Mouse (Mus musculus): Measurements from ENCODE around the gene Arsb.

Arsb gene

GRCm38 (mm10) chr13:93771588-93772278 is at the start of gene Arsb:
Arsb (plus strand) TSS chr13:93771630.
- peak; percentile 78 to 82 for DNase-seq (ENCODE audit: low spot score in 2 of 2)

- peak in 1 of 2 experiments; percentile 43 for DNase-seq (ENCODE audit: low spot score in 2 of 2)
Observed at GRCm38 (mm10) chr13:93721916-93722315, 49.5 kb upstream of the Arsb start.

- no peak for DNase-seq (ENCODE audit: low spot score in 2 of 2)
Observed at GRCm38 (mm10) chr13:93723455-93723854, 48.0 kb upstream of the Arsb start.

- DNase-seq (ENCODE audit: low spot score in 2 of 2): peak in 1 of 2 experiments; percentile 16
Observed at GRCm38 (mm10) chr13:93724206-93724605, 47.2 kb upstream of the Arsb start.

- DNase-seq (ENCODE audit: low spot score in 2 of 2): no peak
Observed at GRCm38 (mm10) chr13:93735131-93735636, 36.2 kb upstream of the Arsb start.

GRCm38 (mm10) chr13:93744118-93744517 is 27.3 kb upstream of the Arsb start:
- no peak for DNase-seq (ENCODE audit: low spot score in 2 of 2)

- DNase-seq (ENCODE audit: low spot score in 2 of 2): no peak
Observed at GRCm38 (mm10) chr13:93752597-93753400, 18.6 kb upstream of the Arsb start.

- no peak for DNase-seq (ENCODE audit: low spot score in 2 of 2)
Observed at GRCm38 (mm10) chr13:93755084-93755483, 16.3 kb upstream of the Arsb start.

GRCm38 (mm10) chr13:93756674-93757073 is 14.8 kb upstream of the Arsb start:
- no peak for DNase-seq (ENCODE audit: low spot score in 2 of 2)

GRCm38 (mm10) chr13:93757514-93757913 is 13.9 kb upstream of the Arsb start:
- no peak for DNase-seq (ENCODE audit: low spot score in 2 of 2)

- no peak for DNase-seq (ENCODE audit: low spot score in 2 of 2)
Observed at GRCm38 (mm10) chr13:93758149-93758898, 13.1 kb upstream of the Arsb start.

GRCm38 (mm10) chr13:93761831-93762230 is 9.6 kb upstream of the Arsb start:
- no peak for DNase-seq (ENCODE audit: low spot score in 2 of 2)

- no peak for DNase-seq (ENCODE audit: low spot score in 2 of 2)
Observed at GRCm38 (mm10) chr13:93762879-93763278, 8.6 kb upstream of the Arsb start.

- DNase-seq (ENCODE audit: low spot score in 2 of 2): no peak
Observed at GRCm38 (mm10) chr13:93764321-93764973, 7.0 kb upstream of the Arsb start.

GRCm38 (mm10) chr13:93771031-93771587 is 321 bp upstream of the Arsb start:
- DNase-seq (ENCODE audit: low spot score in 2 of 2): no peak

GRCm38 (mm10) chr13:93772279-93772636 is 828 bp downstream of the Arsb start:
- DNase-seq (ENCODE audit: low spot score in 2 of 2): no peak

- DNase-seq (ENCODE audit: low spot score in 2 of 2): peak in 1 of 2 experiments; percentile 30
Observed at GRCm38 (mm10) chr13:93772861-93773260, 1.4 kb downstream of the Arsb start.

GRCm38 (mm10) chr13:93773704-93774315 is 2.4 kb downstream of the Arsb start:
- DNase-seq (ENCODE audit: low spot score in 2 of 2): peak in 1 of 2 experiments; percentile 12

- DNase-seq (ENCODE audit: low spot score in 2 of 2): no peak
Observed at GRCm38 (mm10) chr13:93782823-93783222, 11.4 kb downstream of the Arsb start.

GRCm38 (mm10) chr13:93785329-93785728 is 13.9 kb downstream of the Arsb start:
- no peak for DNase-seq (ENCODE audit: low spot score in 2 of 2)

GRCm38 (mm10) chr13:93786051-93786450 is 14.6 kb downstream of the Arsb start:
- DNase-seq (ENCODE audit: low spot score in 2 of 2): no peak

Data from frontal cortex, postnatal 36 days (tissue).